Mouse (Mus musculus) brain, embryonic 14.5 days (tissue): ENCODE data around the gene Cela1.

Experiments
- CTCF ChIP-seq: fragments of 200-500 bp; IDR thresholded peaks from 2 replicates; pipeline ENCODE4 v1.5.1; 2012; ENCODE audit warnings: inconsistent platforms, mild to moderate bottlenecking, moderate library complexity, borderline replicate concordance; ENCODE audit not compliant: insufficient read depth, insufficient read length; ENCODE audit errors: extremely low read depth
- POLR2A ChIP-seq: fragments of 200-500 bp; IDR thresholded peaks from 2 replicates; pipeline ENCODE4 v1.6.1; 2012; ENCODE audit warnings: mild to moderate bottlenecking, inconsistent platforms, borderline replicate concordance; ENCODE audit not compliant: poor library complexity, insufficient read depth, insufficient read length, severe bottlenecking; ENCODE audit errors: extremely low read depth

DNA sequence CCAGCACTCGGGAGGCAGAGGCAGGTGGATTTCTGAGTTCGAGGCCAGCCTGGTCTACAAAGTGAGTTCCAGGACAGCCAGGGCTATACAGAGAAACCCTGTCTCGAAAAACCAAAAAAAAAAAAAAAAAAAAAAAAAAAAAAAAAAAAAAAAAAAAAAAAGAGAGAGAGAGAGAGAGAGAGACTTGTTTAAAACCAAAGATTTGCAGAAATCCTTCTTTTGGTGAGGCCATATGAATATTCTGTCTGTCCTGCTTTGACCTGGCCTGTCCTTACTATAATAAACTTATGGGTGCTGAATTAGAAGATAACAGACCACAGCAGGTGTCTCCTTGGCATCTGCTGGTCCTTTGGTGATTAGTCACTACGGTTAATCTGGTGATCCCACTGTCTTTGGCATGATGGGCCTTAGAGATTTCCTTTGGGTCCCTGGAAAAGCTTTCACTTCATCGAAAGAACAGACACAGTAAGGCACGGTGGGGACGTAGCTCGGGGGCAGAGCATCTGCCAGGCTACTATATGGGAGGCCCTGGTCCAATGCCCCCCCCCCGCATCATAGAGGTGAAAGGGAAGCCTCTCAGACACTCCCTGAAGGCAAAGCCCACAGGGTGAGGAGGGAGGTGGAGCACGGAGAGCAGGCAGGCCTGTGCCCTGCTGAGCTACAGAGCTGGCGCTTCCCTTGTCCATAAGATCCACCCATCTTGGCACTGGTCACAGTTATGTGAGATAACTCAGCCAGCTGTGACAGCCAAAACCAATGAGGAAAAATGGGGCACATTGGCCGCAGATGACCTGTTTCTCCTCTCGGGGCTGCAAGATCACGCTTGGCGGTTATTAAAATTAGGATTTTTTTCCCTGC is 47.6 kb upstream of the Cela1 start:
- TF ChIP-seq CTCF (no peak), POLR2A (no peak)
